Mouse (Mus musculus) myocyte (in vitro differentiated cells): ENCODE data around the gene Rab30.

Source experiments
- CEBPB ChIP-seq: IDR thresholded peaks from 2 replicates; pipeline ENCODE4 v1.6.1; 2011; ENCODE audit warnings: mild to moderate bottlenecking, moderate library complexity; ENCODE audit not compliant: poor library complexity, insufficient read depth, severe bottlenecking
- E2F4 ChIP-seq: IDR thresholded peaks from one replicate; pipeline ENCODE4 v1.6.1; 2011; ENCODE audit warnings: mild to moderate bottlenecking, control low read depth, moderate library complexity; ENCODE audit not compliant: insufficient read depth
- MAX ChIP-seq: IDR thresholded peaks from one replicate; pipeline ENCODE4 v1.6.1; 2011; ENCODE audit warnings: low read depth, mild to moderate bottlenecking, control low read depth
- MYOG ChIP-seq, 3 experiments: IDR thresholded peaks; one replicate each; pipeline ENCODE4 v1.6.1; 2011; ENCODE audit warnings: control low read depth in 2 of 3, low read depth in 2 of 3, mild to moderate bottlenecking in 2 of 3; ENCODE audit not compliant: insufficient read length in 2 of 3, control insufficient read depth in 1 of 3, insufficient read depth in 1 of 3
- POLR2A ChIP-seq: IDR thresholded peaks from one replicate; pipeline ENCODE4 v1.6.1; 2011; ENCODE audit warnings: low read depth, mild to moderate bottlenecking, control low read depth, moderate library complexity; ENCODE audit not compliant: insufficient read length
- POLR2AphosphoS2 ChIP-seq: IDR thresholded peaks from one replicate; pipeline ENCODE4 v1.6.1; 2011; ENCODE audit warnings: low read depth, control low read depth; ENCODE audit not compliant: insufficient read length
- REST ChIP-seq: IDR thresholded peaks from one replicate; pipeline ENCODE4 v1.6.1; 2011; ENCODE audit warnings: mild to moderate bottlenecking, control low read depth, moderate library complexity; ENCODE audit not compliant: insufficient read depth, insufficient read length
- TCF12 ChIP-seq: IDR thresholded peaks from one replicate; pipeline ENCODE4 v1.6.1; 2011; ENCODE audit warnings: mild to moderate bottlenecking, control low read depth; ENCODE audit not compliant: poor library complexity, insufficient read depth, severe bottlenecking
- TCF3 ChIP-seq: IDR thresholded peaks from one replicate; pipeline ENCODE4 v1.6.1; 2011; ENCODE audit warnings: low read depth, control low read depth; ENCODE audit not compliant: insufficient read length
- USF1 ChIP-seq: IDR thresholded peaks from one replicate; pipeline ENCODE4 v1.6.1; 2011; ENCODE audit warnings: low read depth, mild to moderate bottlenecking, control low read depth, moderate library complexity

- TF ChIP-seq E2F4 (no peak), USF1 (no peak), MYOG (IDR thresholded peaks at IDR 0.05; ENCODE audit: control insufficient read depth in 1 of 3, insufficient read depth in 1 of 3, insufficient read length in 2 of 3, low read depth in 2 of 3) (no peak), POLR2AphosphoS2 (no peak), MAX (no peak), POLR2A (no peak), TCF12 (no peak), CEBPB (no peak), TCF3 (no peak), REST (no peak)
Observed at GRCm38 (mm10) chr7:92876066-92876465, 134.7 kb downstream of the Rab30 start.
